Mouse (Mus musculus) erythroblast, embryonic 14.5 days (primary cell): ENCODE results near the gene Mmgt2.

Source experiments
- GATA1 ChIP-seq: IDR thresholded peaks from 2 replicates; pipeline ENCODE4 v1.6.1; 2012; ENCODE audit warnings: low read length, inconsistent platforms, mixed read lengths
- TAL1 ChIP-seq: IDR thresholded peaks from 3 replicates; pipeline ENCODE4 v1.6.1; 2012; ENCODE audit warnings: low read length, inconsistent platforms, mixed read lengths

DNA sequence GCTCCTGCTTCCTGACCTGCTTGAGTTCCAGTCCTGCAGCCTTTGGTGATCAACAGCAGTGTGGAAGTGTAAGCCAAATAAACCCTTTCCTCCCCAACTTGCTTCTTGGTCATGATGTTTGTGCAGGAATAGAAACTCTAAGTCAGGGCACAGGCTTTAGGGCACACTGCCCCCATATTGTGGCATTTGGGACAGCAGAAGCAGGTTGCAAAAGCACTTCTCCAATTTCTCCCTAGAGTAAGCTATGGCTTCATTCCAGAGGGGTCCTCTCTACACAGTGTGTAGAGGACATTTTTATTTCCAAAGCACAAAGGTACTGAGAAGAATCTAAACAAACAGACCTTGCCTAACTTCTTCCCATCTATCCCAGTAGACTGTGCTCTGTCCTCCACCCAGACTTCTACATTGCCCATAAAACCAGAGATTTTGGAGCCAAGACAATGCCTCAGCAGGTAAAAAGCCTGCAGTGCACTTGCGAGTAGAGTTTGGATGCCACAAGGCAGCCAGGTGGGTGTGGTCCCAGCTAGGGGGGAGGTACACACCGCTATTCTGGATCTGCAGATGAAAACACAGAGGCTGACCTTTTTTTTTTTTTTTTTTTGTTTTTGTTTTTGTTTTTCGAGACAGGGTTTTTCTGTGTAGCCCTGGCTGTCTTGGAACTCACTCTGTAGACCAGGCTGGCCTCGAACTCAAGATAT, 26.7 kb upstream of the Mmgt2 start:
- TF ChIP-seq TAL1 (no peak), GATA1 (no peak)
